Mouse (Mus musculus) midbrain, postnatal 0 days (tissue): ENCODE measurements around the gene Dhtkd1. TPM values are rescaled to one million over a fixed set of nuclear protein-coding genes. Genes with fewer than 3 reads are reported as not detected.
"Not testable (repeated sequence)": the region's sequence is repeated elsewhere in the genome, so short reads cannot be mapped to it uniquely, and the experiment has no call there.

ENCODE experiments used
- ATAC-seq: fragments of 200-750 bp; cut with Nextera tagmentation; 2 replicates; pipeline ENCODE4 v1.8.0; 2017; ENCODE audit warnings: moderate number of reproducible peaks, mild to moderate bottlenecking, moderate TSS enrichment, moderate library complexity; ENCODE audit not compliant: low FRiP score
- DNase-seq: peaks from one replicate; pipeline ENCODE4 v3.0.0-alpha.2; 2015; ENCODE audit warnings: low spot score
- H3K27ac ChIP-seq: fragments of 300-500 bp; sonication (generic); 2 replicates; pipeline ENCODE4 v1.5.1; 2014; ENCODE audit warnings: low read depth, mild to moderate bottlenecking, low read length, mixed read lengths
- H3K27me3 ChIP-seq: fragments of 300-500 bp; sonication (generic); 2 replicates; pipeline ENCODE4 v1.6.1; 2014; ENCODE audit warnings: low read length, control low read depth, mixed read lengths; ENCODE audit not compliant: insufficient read depth
- H3K36me3 ChIP-seq: fragments of 300-500 bp; sonication (generic); 2 replicates; pipeline ENCODE4 v1.6.1; 2014; ENCODE audit warnings: low read length, control low read depth, mixed read lengths; ENCODE audit not compliant: insufficient read depth
- H3K4me1 ChIP-seq: fragments of 300-500 bp; sonication (generic); 2 replicates; pipeline ENCODE4 v1.6.1; 2014; ENCODE audit warnings: mild to moderate bottlenecking, control low read depth, antibody characterized with exemption, low read length, mixed read lengths; ENCODE audit not compliant: insufficient read depth
- H3K4me2 ChIP-seq: fragments of 300-500 bp; sonication (generic); 2 replicates; pipeline ENCODE4 v1.6.1; 2014; ENCODE audit warnings: low read depth, mild to moderate bottlenecking, low read length, mixed read lengths; ENCODE audit not compliant: poor library complexity, severe bottlenecking
- H3K4me3 ChIP-seq: fragments of 300-500 bp; sonication (generic); 2 replicates; pipeline ENCODE4 v1.5.1; 2014; ENCODE audit warnings: low read depth, mild to moderate bottlenecking, low read length, moderate library complexity
- H3K9ac ChIP-seq: fragments of 300-500 bp; sonication (generic); replicated peaks from 2 replicates; pipeline ENCODE4 v1.6.1; 2014; ENCODE audit warnings: mild to moderate bottlenecking, low read length, moderate library complexity, mixed read lengths; ENCODE audit not compliant: poor library complexity, severe bottlenecking
- H3K9me3 ChIP-seq: fragments of 300-500 bp; sonication (generic); 2 replicates; pipeline ENCODE4 v1.6.1; 2016; ENCODE audit warnings: low read length, control low read depth
- CTCF ChIP-seq: IDR thresholded peaks from 2 replicates; pipeline ENCODE4 v1.5.1; 2016; ENCODE audit warnings: antibody characterized with exemption, mild to moderate bottlenecking
- WGBS: fragments of 180-500 bp; shearing (Covaris S2); extraction: QIAGEN DNeasy Blood & Tissue Kit; methylation state at CpG from one replicate; pipeline ENCODE4 v1.1.7; 2014; 5-methylcytosine and 5-hydroxymethylcytosine counted together
- polyA plus RNA-seq: library from polyadenylated mRNA; unstranded; fragments of >200 nt; fragmentation: Nextera tagmentation; extraction: Ambion mirVana; gene quantifications from 2 replicates; pipeline ENCODE4 v1.2.1, GENCODE M21; 2015
- total RNA-seq: library from RNA; depleted of rRNA; stranded (reverse); fragments of >200 nt; gene quantifications from 2 replicates; pipeline ENCODE4 v1.2.3, GENCODE M21; 2014; rRNA removed

Dhtkd1 gene
- total RNA-seq (10.3 and 13.3 TPM in 2 replicates), polyA plus RNA-seq (4.6 and 5.2 TPM in 2 replicates)

DNA sequence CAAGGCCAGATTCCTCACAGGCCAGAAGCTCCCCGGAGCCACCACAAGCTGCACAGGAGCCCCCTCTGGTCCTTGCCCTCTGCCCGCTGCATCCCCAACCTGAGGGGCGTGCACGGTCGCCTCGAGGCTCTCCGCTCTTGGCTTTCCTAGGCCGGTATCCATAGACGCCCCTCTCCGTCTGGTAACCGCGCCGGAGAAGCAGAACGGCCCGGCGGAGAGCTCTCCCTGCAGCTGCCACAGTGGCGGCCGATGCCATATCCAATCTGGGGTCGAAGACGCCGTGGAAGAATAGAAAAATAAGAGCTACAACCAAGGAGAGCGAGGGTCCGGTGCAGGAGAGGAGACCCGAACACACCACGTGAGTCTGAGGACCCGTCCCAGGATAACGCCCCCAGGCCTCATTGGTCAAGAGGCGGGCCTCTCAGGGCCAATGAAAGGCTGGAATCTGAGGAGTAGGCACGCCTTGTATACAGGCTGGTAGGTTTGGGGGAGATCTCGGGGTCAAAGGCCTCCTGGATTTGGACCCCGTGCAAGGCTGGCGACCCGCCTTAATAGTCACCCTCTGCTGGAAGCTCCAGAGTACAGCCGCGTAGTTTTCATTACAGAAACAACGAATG is at the start of gene Dhtkd1:
TSS of gene Dhtkd1 (minus strand) at position 377 of the 617 bp plus-strand sequence.
- Histone ChIP-seq H3K4me1 (no peaks in the 10 kb centered on the region), H3K9me3 (no peaks in the 10 kb centered on the region), H3K27ac (peak within 1 kb of the TSS; percentile 52), H3K4me2 (peak within 1 kb of the TSS; percentile 68), H3K4me3 (peak within 1 kb of the TSS; percentile 48), H3K27me3 (no peaks in the 10 kb centered on the region), H3K36me3 (no peaks in the 10 kb centered on the region), H3K9ac (peak within 1 kb of the TSS; percentile 58)
- TF ChIP-seq CTCF = peak; percentile 56
- ATAC-seq = peak; percentile 98
- DNase-seq = peak; percentile 85
- under 1% methylated on average over 36 of the region's 36 CpGs for WGBS

- no peak overlapping the region for H3K27ac ChIP-seq
- H3K4me3 ChIP-seq = no peak overlapping the region
- no peak for TF ChIP-seq CTCF
- H3K4me2 ChIP-seq = no peak overlapping the region
- H3K36me3 ChIP-seq = peaks cover 3% of the 10 kb centered on the region
- 94% methylated on average over 4 of the region's 4 CpGs for WGBS
- H3K9me3 ChIP-seq = no peaks in the 10 kb centered on the region
- DNase-seq (no peak), ATAC-seq (no peak)
- H3K27me3 ChIP-seq = no peaks in the 10 kb centered on the region
- H3K9ac ChIP-seq = no peak overlapping the region
- H3K4me1 ChIP-seq = no peaks in the 10 kb centered on the region
Observed at GRCm38 (mm10) chr2:5977532-5977931, 34.9 kb upstream of the Dhtkd1 start.

GRCm38 (mm10) chr2:5970629-5971028 is 28.0 kb upstream of the Dhtkd1 start:
- H3K27me3 ChIP-seq, DNase-seq, H3K4me1 ChIP-seq, ATAC-seq, H3K4me2 ChIP-seq, H3K36me3 ChIP-seq, H3K9me3 ChIP-seq, H3K9ac ChIP-seq, H3K27ac ChIP-seq, H3K4me3 ChIP-seq: not testable (repeated sequence)
- 91% methylated on average over 3 of the region's 3 CpGs for WGBS

DNA sequence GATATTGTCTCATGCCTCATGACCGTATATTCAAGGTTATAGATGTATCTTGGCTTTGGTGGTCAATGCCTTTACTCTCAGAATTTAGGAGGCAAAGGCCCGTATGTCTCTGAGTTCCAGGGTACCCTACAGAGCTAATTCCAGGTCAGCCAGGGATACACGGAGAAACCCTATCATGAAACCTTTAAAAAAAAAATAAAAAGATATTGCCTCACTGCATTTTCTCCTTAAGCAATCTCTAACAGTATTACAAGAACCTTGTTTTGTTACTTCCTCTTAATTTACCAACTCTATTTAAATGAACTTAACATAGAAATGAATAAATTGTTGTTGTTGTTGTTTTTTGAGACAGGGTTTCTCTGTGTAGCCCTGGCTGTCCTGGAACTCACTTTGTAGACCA is 23.4 kb upstream of the Dhtkd1 start:
- no peaks in the 10 kb centered on the region for H3K4me1 ChIP-seq
- DNase-seq (no peak), ATAC-seq (no peak)
- no peak overlapping the region for H3K9ac ChIP-seq
- H3K9me3 ChIP-seq = no peaks in the 10 kb centered on the region
- WGBS = 98% methylated on average over 3 of the region's 3 CpGs
- peaks cover 9% of the 10 kb centered on the region; the same call in 1 of the 2 replicates for H3K36me3 ChIP-seq
- no peak overlapping the region for H3K27ac ChIP-seq
- H3K27me3 ChIP-seq = no peaks in the 10 kb centered on the region
- H3K4me3 ChIP-seq = no peak overlapping the region
- TF ChIP-seq CTCF = no peak
- no peak overlapping the region for H3K4me2 ChIP-seq

DNA sequence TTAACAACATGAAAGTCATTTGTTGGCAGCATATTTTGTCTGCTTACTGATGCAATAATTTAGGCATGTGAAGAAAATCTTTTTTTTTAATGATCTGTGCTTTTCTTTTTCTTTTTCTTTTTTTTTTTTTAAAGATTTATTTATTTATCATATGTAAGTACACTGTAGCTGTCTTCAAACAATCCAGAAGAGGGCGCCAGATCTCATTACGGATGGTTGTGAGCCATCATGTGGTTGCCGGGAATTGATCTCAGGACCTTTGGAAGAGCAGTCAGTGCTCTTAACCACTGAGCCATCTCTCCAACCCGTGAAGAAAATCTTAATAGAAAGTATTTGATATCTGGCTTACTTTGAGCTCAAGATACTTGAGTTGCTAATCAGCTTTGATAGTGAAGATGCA is 21.1 kb upstream of the Dhtkd1 start:
- WGBS = 91% methylated on average over 4 of the region's 4 CpGs
- ATAC-seq = not testable (repeated sequence)
- H3K36me3 ChIP-seq = peaks cover 14% of the 10 kb centered on the region

GRCm38 (mm10) chr2:5962265-5962664 is 19.7 kb upstream of the Dhtkd1 start:
- no peaks in the 10 kb centered on the region for H3K9me3 ChIP-seq
- no peaks in the 10 kb centered on the region for H3K4me1 ChIP-seq
- H3K27ac ChIP-seq = no peak overlapping the region
- DNase-seq (peak; percentile 22), ATAC-seq (no peak)
- WGBS = 67% methylated on average over 2 of the region's 2 CpGs
- no peak for TF ChIP-seq CTCF
- peaks cover 14% of the 10 kb centered on the region for H3K36me3 ChIP-seq
- no peak overlapping the region for H3K4me3 ChIP-seq
- no peak overlapping the region for H3K4me2 ChIP-seq
- no peak overlapping the region for H3K9ac ChIP-seq
- no peaks in the 10 kb centered on the region for H3K27me3 ChIP-seq

More for the DNA sequence above, 21.1 kb upstream of the Dhtkd1 start:
- not testable (repeated sequence) for H3K9me3 ChIP-seq, H3K4me1 ChIP-seq, H3K4me3 ChIP-seq, H3K27ac ChIP-seq, H3K27me3 ChIP-seq, H3K4me2 ChIP-seq, H3K9ac ChIP-seq, DNase-seq
